Mouse (Mus musculus) right cerebral cortex, adult 2 months (tissue): ENCODE data around the gene Tlr13.
"Not testable (repeated sequence)": the region's sequence is repeated elsewhere in the genome, so short reads cannot be mapped to it uniquely, and the experiment has no call there.

Experiments used
- DNase-seq, 2 experiments: peaks; one replicate each; pipeline ENCODE4 v3.0.0; 2021 to 2022; ENCODE audit warnings: low spot score in 2 of 2

The Tlr13 gene

GRCm38 (mm10) chrX:106186713-106187649 lies 44.0 kb downstream of the Tlr13 start, which contains the start of gene Pgk1:
TSS of gene Pgk1 (plus strand) at chrX:106187100.
- DNase-seq: peak; percentile 87 to 91

DNA sequence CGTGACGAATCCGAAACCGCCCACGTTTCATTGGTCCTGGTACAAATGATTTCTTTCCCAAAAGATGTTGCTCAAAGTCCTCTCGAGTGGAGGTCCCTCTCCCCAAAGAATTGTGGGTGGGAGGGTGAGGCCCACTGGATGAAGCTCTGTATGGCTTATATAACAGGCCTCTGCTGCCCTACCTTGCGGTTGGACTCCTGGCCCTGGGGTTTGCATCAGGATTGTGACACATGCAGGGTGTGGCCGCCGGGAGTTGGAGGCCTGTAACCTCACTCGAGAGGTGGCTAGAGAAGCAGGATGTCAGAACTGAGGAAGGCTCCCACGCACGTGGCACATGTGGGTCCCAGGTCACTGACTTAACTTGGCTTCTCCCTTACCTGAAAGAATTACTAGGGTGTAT lies 44.7 kb downstream of the Tlr13 start:
- peak in 1 of 2 experiments; percentile 12 for DNase-seq

GRCm38 (mm10) chrX:106189356-106189755 lies 46.4 kb downstream of the Tlr13 start:
- DNase-seq: no peak

DNA sequence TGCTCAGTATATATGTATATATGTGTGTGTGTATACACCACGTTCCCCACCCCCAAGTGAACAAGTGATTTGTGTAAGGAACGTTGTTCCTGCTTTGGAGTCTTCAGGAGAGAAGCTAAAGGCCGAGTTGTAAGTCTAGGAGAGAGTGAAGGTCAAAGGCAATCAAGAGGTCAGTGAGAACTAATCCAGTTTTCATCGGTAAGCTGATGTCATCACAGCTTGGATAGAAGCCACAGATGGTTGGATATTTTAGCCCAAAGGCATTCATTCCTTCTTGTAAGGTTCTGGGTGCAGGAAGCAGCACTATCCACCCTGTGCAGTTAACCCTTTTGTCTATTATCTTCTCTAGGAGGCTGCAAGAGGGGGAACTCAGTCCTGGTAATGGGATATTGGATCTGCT lies 47.1 kb downstream of the Tlr13 start:
- no peak for DNase-seq

- DNase-seq: not testable (repeated sequence)
These were observed 51.4 kb downstream of the Tlr13 start for GRCm38 (mm10) chrX:106194361-106194760.

- no peak for DNase-seq
These were observed 54.3 kb downstream of the Tlr13 start for GRCm38 (mm10) chrX:106197308-106197707.

- no peak for DNase-seq
These were observed 55.9 kb downstream of the Tlr13 start for GRCm38 (mm10) chrX:106198904-106199303.

DNA sequence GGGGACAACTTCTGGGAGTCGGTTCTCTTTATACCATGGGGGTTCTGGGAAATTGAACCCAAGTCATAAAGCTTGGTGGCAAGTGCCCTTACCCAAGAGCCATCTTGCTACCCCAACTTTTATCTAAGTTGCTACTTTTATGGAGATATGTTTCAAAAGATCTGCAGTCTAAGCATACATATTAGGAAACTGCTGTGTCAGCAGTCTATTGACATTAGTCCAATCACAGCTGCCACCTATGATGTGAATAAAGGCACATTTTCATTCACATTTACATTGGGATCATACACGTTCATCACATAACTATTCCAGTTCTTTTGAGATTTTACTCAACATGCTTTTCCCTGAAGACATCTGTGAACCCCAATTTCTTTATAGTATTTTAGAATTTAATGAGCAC lies 66.1 kb downstream of the Tlr13 start:
- DNase-seq: no peak
